Mouse (Mus musculus) hindbrain, embryonic 11.5 days (tissue): ENCODE results near the gene Podxl2. TPM values are rescaled to one million over a fixed set of nuclear protein-coding genes. Genes with fewer than 3 reads are reported as not detected.

Experiments used
- ATAC-seq: fragments of 200-750 bp; cut with Nextera tagmentation; 2 replicates; pipeline ENCODE4 v1.8.0; 2017; ENCODE audit warnings: mild to moderate bottlenecking, moderate TSS enrichment, moderate library complexity; ENCODE audit not compliant: low FRiP score
- DNase-seq: peaks from one replicate; pipeline ENCODE4 v3.0.0-alpha.2; 2015; ENCODE audit warnings: low spot score
- H3K27ac ChIP-seq: fragments of 300-500 bp; sonication (generic); 2 replicates; pipeline ENCODE4 v1.5.1; 2014; ENCODE audit warnings: mild to moderate bottlenecking, low read depth, low read length
- H3K27me3 ChIP-seq: fragments of 300-500 bp; sonication (generic); 2 replicates; pipeline ENCODE4 v1.6.1; 2014; ENCODE audit warnings: mild to moderate bottlenecking, low read length, moderate library complexity, mixed read lengths; ENCODE audit not compliant: control insufficient read depth, insufficient read depth
- H3K36me3 ChIP-seq: fragments of 300-500 bp; sonication (generic); 2 replicates; pipeline ENCODE4 v1.6.1; 2014; ENCODE audit warnings: mild to moderate bottlenecking, low read length, moderate library complexity, mixed read lengths; ENCODE audit not compliant: control insufficient read depth, insufficient read depth
- H3K4me1 ChIP-seq: fragments of 300-500 bp; sonication (generic); replicated peaks from 2 replicates; pipeline ENCODE4 v1.6.1; 2014; ENCODE audit warnings: low read length, mixed read lengths; ENCODE audit not compliant: control insufficient read depth, insufficient read depth
- H3K4me2 ChIP-seq: fragments of 300-500 bp; sonication (generic); replicated peaks from 2 replicates; pipeline ENCODE4 v1.6.1; 2014; ENCODE audit warnings: mild to moderate bottlenecking, low read depth, low read length
- H3K4me3 ChIP-seq: fragments of 300-500 bp; sonication (generic); 2 replicates; pipeline ENCODE4 v1.5.1; 2014; ENCODE audit warnings: low read depth, low read length
- H3K9ac ChIP-seq: fragments of 300-500 bp; sonication (generic); 2 replicates; pipeline ENCODE4 v1.6.1; 2014; ENCODE audit warnings: low read depth, low read length
- H3K9me3 ChIP-seq: fragments of 300-500 bp; sonication (generic); 2 replicates; pipeline ENCODE4 v1.6.1; 2016; ENCODE audit warnings: low read length; ENCODE audit not compliant: control insufficient read depth
- WGBS: fragments of 180-500 bp; shearing (Covaris S2); extraction: QIAGEN DNeasy Blood & Tissue Kit; methylation state at CpG from one replicate; pipeline ENCODE4 v1.1.7; 2014; 5-methylcytosine and 5-hydroxymethylcytosine counted together
- polyA plus RNA-seq: library from polyadenylated mRNA; unstranded; fragments of >200 nt; fragmentation: Nextera tagmentation; extraction: Ambion mirVana; gene quantifications from 2 replicates; pipeline ENCODE4 v1.2.1, GENCODE M21; 2014

The Podxl2 gene
- polyA plus RNA-seq, 1 experiment from 2014 or later: 156 TPM

DNA sequence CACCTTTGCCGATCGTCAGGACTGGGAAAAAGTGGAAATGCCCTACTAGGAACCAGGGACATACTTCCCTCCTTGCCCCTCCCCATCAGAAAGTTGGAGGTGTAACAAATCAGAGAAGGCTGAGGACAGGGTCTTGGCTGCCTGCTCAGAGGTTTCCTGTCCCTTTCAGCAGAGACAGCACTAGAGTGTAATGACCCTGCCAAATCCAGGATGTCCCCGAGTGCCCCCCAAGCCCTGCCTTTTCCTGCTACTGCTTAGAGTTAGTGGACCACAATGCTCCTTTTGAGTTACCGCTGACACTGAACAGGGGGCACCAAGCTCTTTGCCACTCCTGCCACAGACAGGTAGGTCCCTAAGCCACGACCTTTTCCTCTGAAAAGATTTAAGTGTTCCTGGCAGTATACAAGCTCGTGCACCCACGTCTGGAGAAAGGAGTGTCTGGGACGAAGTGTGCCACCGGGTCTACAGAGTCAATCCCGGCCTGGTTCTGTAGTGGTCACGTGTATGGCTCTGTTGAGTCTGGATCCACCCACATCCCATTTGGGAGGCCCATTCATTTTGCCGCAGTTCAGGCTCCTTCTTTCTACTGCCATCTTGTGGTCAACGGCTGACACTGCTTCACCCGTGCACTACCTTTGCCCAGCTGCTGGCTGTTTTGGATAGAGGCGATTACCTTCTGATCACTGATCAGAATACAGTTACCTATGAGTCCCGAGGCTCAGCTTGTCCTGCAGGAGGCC lies 31.7 kb upstream of the Podxl2 start:
- Histone ChIP-seq H3K27ac (no peak overlapping the region), H3K9me3 (no peaks in the 10 kb centered on the region), H3K9ac (0 out of 2 replicates have a peak overlapping the region, but pooled peaks have one; percentile 1), H3K4me1 (peaks cover 9% of the 10 kb centered on the region; the same call in 1 of the 2 replicates), H3K4me2 (no peak overlapping the region), H3K36me3 (no peaks in the 10 kb centered on the region), H3K4me3 (no peak overlapping the region), H3K27me3 (no peaks in the 10 kb centered on the region)
- peak; percentile 83 for DNase-seq
- 19% methylated on average over 16 of the region's 16 CpGs for WGBS
- ATAC-seq: peak; percentile 23; the same call in 1 of the 2 replicates

DNA sequence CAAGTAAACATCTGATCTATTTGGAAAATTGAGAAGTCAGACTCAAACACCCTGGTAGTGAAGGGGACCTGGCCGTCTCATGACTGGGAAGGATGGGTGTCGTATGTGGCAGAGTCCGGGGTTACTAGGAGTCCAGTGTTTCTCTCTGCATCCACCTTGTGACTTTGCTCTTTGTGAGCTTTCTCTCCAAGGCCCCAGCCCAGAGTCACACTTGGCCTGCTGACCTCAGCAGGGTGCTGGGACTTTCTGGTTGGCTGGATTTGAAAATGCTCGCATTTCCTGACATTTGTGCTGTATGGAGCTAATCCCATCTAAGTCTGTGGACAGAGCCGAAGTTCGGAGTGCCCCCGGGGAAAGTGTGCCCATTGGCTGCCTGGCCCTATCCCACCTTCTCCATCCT lies 30.2 kb upstream of the Podxl2 start:
- Histone ChIP-seq H3K4me2 (no peak overlapping the region), H3K27ac (no peak overlapping the region), H3K4me1 (peaks cover 12% of the 10 kb centered on the region; the same call in 1 of the 2 replicates), H3K36me3 (no peaks in the 10 kb centered on the region), H3K9ac (no peak overlapping the region), H3K27me3 (no peaks in the 10 kb centered on the region), H3K4me3 (no peak overlapping the region), H3K9me3 (no peaks in the 10 kb centered on the region)
- no peak for ATAC-seq
- 85% methylated on average over 7 of the region's 7 CpGs for WGBS
- no peak for DNase-seq

DNA sequence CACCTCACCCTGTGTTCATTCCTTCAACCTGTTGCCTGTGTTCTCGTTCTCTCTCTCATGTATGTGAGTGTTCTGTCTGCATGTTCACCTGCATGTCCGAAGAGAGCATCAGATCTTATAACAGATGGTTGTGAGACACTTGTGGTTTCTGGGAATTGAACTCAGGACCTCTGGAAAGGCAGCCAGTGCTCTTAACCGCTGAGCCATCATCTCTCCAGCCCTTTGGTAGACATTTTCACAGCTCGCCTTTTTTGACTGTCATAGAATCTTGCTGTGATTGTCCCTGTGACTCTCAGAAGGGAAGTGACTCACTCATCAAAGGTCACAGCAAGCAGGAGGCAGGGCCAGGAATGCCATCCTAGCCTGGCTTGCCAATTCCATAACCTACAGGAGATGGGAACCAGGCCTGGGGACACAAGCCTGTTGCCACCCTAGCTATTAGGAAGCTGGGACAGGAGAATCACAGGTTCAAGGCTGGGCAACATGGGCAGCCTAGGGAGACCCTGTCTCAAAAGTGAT lies 29.7 kb upstream of the Podxl2 start:
- H3K9me3 ChIP-seq: no peaks in the 10 kb centered on the region
- H3K4me2 ChIP-seq: no peak overlapping the region
- H3K4me3 ChIP-seq: no peak overlapping the region
- DNase-seq: no peak
- WGBS: 90% methylated on average over 4 of the region's 4 CpGs
- no peaks in the 10 kb centered on the region for H3K27me3 ChIP-seq
- H3K9ac ChIP-seq: no peak overlapping the region
- H3K27ac ChIP-seq: no peak overlapping the region
- peaks cover 12% of the 10 kb centered on the region; the same call in 1 of the 2 replicates for H3K4me1 ChIP-seq
- ATAC-seq: no peak
- no peaks in the 10 kb centered on the region for H3K36me3 ChIP-seq

DNA sequence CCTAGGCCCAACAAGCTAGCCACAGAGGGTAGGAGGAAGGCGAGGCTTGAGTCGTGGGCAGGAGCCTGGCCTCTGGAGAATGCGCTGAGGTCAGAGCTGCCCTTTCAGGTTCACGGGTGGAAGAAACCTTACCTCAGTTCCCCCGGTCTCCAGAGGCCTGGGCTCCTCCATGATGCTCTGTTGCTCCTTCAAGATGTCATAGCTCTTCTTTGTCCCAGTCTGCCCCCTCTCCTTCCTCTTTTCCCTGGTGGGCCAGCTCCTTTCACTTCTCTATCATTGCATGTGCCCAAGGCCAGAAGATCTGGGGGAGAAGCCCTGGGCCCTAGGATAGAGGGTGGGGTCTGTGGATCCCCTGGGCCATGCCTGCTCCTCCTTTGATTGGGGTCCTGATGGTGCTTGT lies 28.9 kb upstream of the Podxl2 start:
- 70% methylated on average over 5 of the region's 5 CpGs for WGBS
- Histone ChIP-seq H3K4me3 (no peak overlapping the region), H3K4me1 (peaks cover 12% of the 10 kb centered on the region; the same call in 1 of the 2 replicates), H3K9ac (no peak overlapping the region; the same call in 1 of the 2 replicates), H3K27me3 (no peaks in the 10 kb centered on the region), H3K9me3 (no peaks in the 10 kb centered on the region), H3K4me2 (peak overlapping the region; percentile 7), H3K36me3 (no peaks in the 10 kb centered on the region), H3K27ac (no peak overlapping the region)
- ATAC-seq: no peak
- no peak for DNase-seq

DNA sequence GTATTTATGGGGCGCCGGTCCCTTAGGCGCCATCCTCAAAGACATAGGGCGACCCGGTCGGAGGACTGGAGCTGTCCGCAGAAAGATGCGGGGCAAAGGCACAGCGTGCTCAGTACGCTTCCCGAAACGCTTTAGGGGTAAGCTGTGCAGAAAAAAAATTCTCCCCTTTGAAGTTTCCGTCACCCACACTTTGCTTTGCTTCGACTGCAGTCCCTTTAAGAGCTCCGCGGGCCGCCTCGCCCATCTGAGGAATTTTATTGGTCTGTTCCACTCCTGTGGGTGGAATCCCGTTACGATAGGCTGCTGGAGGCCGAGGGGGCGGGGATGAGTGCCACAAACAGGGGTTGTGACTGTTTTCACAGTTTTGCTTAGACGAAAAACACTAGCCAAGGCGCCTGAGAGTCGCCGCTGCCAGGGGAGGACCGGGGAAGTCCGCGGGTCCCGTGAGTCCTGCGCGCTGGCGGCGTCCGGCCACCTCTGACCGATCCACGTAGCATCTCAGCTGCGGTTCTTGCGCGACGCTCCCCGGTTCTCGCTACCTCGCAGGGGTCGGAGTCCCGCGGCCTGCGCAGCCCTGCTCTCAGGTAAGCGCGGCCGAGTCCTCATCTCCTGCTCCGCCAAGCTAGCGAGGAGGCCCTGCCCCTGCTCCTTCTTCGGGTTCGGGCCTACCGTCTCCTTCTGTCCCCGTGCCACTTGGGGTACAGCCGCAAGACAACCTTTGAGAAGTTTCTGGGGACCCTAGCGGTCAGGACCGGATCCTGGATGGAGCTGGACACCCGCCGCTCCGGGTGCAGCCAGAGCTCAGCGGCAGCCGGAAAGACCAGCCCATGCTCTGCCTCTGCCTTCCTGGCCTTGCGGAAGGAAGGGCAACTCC lies 27.3 kb upstream of the Podxl2 start, which contains the start of gene Tpra1:
Gene Tpra1, plus strand, starts transcription at position 305 of the 874 bp plus-strand sequence.
- Histone ChIP-seq H3K36me3 (no peaks in the 10 kb centered on the region), H3K4me3 (peak within 1 kb of the TSS; percentile 63), H3K27ac (peak within 1 kb of the TSS; percentile 63), H3K9ac (peak within 1 kb of the TSS; percentile 91), H3K9me3 (no peaks in the 10 kb centered on the region), H3K4me2 (peak within 1 kb of the TSS; percentile 93), H3K27me3 (no peaks in the 10 kb centered on the region), H3K4me1 (peaks cover 12% of the 10 kb centered on the region; the same call in 1 of the 2 replicates)
- ATAC-seq (peak; percentile 82), DNase-seq (peak; percentile 92)
- WGBS: under 1% methylated on average over 66 of the region's 66 CpGs

DNA sequence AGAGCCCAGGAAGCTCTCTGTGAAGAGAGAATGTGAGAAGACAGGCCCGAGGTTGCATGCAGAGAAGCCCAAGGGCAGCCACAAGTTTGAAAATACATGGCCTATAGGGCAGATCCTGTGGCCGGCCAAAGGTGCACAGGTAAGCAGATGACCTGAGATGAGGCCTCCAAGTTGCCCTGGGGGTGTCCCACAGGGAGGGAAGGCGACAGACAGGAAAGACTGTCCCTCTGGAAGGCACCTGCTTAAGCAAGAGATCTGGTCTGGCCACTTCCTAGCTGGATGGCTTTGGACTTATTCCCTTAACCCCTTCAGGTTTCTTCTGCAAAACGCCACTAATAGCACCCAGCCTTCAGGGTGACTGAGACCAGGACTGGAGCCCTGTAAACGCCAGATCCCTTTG lies 26.6 kb upstream of the Podxl2 start:
- no peak for DNase-seq
- Histone ChIP-seq H3K36me3 (no peaks in the 10 kb centered on the region), H3K4me1 (peaks cover 16% of the 10 kb centered on the region), H3K27me3 (no peaks in the 10 kb centered on the region), H3K9ac (peak overlapping the region; percentile 91), H3K9me3 (no peaks in the 10 kb centered on the region), H3K27ac (peak overlapping the region; percentile 63), H3K4me2 (peak overlapping the region; percentile 93), H3K4me3 (peak overlapping the region; percentile 63)
- WGBS: 9% methylated on average over 5 of the region's 5 CpGs
- no peak for ATAC-seq

DNA sequence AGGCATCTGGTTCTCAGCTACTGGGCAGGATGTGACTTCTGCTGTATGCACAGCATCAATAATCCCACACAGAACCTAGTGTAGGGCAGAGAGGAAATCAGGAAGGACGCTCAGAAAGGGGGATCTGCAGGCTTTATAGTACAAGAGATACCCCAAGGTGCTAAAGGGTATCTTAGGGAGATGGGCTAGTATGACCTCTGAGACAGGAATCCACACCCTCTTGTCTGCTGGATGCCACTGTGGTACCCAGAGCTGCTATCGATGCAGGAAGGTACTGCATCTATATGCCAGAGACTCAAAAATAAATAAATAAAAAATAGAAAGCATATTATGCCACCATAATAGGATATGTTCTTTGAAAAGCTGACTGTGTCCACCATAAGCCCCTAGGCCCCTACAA lies 24.8 kb upstream of the Podxl2 start:
- Histone ChIP-seq H3K27me3 (no peaks in the 10 kb centered on the region), H3K27ac (no peak overlapping the region), H3K4me3 (no peak overlapping the region), H3K4me1 (peaks cover 16% of the 10 kb centered on the region), H3K9ac (0 out of 2 replicates have a peak overlapping the region, but pooled peaks have one; percentile 7), H3K4me2 (no peak overlapping the region), H3K36me3 (0 out of 2 replicates have a peak, but pooled peaks cover 2% of the 10 kb centered on the region), H3K9me3 (no peaks in the 10 kb centered on the region)
- 90% methylated on average over 2 of the region's 2 CpGs for WGBS
- no peak for ATAC-seq
- no peak for DNase-seq

DNA sequence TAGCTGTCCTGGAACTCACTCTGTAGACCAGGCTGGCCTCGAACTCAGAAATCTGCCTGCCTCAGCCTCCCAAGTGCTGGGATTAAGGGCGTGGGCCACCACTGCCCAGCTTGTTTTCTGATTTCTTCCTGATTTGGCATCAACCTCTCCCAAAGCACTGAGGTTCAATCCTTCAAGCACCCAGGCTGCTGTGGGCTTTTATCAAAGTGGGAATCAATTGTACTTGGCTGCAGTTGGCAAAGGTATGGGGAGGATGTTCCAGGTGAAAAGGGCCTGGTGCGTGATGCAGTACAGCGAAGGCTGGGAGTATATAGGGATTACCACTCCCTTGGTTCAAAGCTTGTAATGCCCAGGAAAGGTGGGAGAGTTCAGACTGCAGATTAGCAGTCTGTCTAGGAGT lies 24.2 kb upstream of the Podxl2 start:
- H3K27ac ChIP-seq: no peak overlapping the region
- DNase-seq (no peak), ATAC-seq (no peak)
- no peaks in the 10 kb centered on the region for H3K27me3 ChIP-seq
- H3K4me2 ChIP-seq: no peak overlapping the region
- H3K4me3 ChIP-seq: no peak overlapping the region; the same call in 1 of the 2 replicates
- H3K9ac ChIP-seq: no peak overlapping the region
- 0 out of 2 replicates have a peak, but pooled peaks cover 3% of the 10 kb centered on the region for H3K36me3 ChIP-seq
- H3K9me3 ChIP-seq: no peaks in the 10 kb centered on the region
- H3K4me1 ChIP-seq: peaks cover 16% of the 10 kb centered on the region
- WGBS: 60% methylated on average over 4 of the region's 4 CpGs
